Mouse (Mus musculus): ENCODE measurements around the gene C8b.

C8b gene

DNA sequence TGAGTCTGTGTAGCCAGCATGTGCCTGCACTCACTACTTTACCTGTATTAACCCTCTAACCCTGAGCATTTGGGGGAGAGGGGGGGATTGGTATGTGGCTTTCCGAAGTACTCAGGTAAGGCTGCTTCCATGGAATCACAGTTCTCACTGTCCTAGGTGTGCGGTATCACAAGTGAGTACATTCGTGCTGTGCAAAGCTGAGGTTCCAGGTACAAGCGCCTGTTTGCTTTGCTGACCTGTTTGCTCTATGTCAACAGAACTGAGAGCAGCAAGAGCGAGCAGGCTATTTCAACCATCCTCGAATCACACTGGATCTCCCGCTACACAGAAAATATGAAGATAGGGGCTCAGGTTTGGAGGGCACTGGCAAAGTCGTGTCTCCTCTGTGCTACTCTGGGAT lies at the start of gene C8b:
Gene C8b (plus strand): TSS at position 253 of the 400 bp plus-strand sequence.
- no peak for DNase-seq (ENCODE audit: extremely low read depth, low read depth)

DNA sequence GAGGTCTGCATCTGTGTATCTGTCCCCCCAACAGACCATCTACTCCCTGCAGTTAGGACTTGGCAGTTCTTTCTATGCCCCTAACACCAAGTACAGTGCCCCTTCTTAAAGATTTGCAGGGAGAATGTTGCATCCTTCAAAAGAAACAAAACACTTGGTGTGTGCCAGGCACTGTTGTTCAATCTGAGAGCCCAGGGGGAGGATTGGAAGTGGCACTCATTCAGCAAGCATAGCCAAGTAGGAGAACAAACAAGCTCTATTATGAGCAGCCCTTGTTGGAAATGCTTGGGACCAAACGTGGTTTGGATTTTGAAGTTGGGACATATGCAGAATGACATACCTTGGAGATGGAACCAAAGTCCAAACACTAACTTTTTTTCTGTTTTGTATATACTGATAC lies 49.6 kb upstream of the C8b start:
- DNase-seq (ENCODE audit: extremely low read depth, low read depth), result no peak

DNA sequence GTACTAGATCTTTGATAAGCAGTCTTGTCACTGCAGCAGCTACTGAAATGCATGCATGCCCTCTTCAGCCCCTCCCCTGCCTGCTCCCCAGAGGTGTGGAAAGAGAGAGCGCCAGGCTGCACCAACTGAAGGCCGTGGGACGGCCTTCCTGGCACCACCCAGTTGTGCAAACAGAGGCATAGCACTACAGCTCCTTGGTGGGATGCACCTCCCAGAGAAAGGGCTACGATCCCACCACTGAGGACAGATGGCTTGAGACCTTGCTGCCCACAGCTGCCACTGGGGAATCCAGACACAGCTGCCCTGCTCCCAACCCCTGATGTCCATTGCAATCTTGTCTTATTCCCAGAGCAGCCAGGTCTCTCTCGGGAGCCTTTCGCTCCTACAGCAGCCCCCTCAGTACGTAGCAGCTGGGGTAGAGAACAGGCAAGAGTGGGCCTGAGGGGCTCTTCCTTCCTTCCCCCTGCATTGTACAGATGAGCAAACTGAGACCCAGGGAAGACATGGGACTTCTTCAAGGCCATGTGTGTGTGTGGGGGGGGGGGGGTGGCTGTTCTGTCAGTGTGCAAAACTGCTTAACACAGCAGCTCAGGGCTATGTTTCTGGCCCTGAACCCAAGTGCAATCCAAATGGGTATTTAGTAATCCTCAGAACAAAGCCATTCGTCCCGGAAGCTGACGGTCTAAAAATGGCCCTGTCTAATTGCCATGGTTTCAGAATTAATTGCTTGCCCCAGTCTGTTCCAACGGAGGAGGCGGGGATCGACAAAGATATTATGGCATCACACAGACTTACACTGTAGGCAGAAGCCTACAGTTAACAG lies 46.9 kb upstream of the C8b start:
- no peak for DNase-seq (ENCODE audit: extremely low read depth, low read depth)

DNA sequence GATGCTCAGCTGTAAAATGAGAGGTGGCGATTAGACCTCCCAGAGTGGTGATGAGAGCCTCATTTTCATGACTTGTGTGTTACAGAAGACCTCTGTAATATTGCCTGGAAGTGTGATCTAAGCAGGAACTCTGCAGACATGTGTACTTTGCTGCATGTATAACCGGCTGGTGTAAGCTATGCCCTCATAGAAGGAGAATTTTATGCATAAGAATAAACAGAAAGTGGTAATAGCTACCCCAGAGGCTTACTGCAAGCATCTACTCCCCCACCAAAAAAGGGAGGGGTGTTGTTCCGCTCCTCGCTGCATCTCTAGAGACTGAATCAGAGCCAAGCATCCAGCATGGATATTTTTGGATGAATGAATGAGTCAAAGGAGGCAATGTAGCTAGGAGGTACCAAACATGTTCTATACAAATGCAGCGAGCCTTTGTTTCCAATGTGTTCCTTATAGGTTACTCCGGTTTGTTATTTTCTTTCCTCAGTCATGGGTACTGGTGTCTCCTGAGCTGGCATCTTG lies 42.5 kb upstream of the C8b start:
- no peak for DNase-seq (ENCODE audit: extremely low read depth, low read depth)

DNA sequence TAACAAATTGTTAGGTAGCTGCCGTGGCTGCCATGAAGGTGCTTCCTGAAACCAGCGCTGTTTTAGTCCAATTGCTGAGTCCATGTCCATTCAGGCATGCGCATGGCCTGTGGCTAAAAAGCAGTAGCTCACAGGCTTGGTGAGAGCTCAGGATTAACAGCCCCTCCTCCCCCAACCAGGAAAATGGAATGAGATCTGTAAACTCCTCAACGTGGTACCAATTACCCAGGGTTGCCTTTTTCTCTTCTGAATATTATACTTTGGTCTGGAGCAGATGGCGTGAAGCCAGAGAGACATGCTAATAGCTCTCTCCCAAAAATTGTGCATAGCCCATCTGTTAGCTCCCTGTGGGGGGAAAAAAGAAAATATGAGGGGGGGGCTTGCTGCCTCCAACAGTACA lies 41.9 kb upstream of the C8b start:
- no peak for DNase-seq (ENCODE audit: extremely low read depth, low read depth)

DNA sequence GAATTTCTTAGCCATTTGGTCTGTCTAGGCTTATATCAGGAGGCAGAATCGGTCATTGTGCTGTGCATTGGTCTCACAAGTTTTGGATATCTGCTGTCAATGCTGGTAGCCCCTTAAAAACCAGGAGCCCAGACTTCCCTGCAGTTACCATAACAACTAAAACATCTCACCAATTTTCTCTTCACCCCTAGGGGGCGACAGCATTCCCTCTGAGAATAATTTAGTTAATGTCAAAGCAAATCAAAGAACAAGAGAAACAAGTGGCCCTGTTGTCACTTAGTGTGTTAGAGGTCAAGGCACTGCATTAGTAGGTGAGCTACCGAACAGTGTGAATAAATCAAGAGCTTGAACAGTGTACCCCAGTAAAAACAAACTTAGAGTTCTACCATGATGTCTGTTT lies 40.4 kb upstream of the C8b start:
- no peak for DNase-seq (ENCODE audit: extremely low read depth, low read depth)

DNA sequence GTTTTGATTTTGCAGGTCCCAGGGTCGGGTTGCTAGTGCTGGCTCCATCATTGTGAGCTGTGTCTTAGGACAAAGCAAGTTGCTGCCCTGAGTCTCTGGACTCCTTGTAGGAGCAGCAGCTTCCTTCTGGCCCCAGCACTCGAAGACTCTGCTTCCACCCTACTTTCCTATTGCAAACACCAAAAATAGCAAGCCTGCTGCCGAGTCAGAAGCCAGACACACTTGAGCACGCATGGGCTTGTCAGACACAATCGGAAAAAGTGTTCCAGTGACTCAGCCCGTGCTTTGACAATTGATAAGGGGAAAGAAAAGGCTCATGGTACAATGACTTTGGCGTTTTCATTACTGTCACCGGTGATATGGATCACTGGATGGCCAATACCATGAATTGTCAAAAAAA lies 36.9 kb upstream of the C8b start:
- no peak for DNase-seq (ENCODE audit: extremely low read depth, low read depth)

DNA sequence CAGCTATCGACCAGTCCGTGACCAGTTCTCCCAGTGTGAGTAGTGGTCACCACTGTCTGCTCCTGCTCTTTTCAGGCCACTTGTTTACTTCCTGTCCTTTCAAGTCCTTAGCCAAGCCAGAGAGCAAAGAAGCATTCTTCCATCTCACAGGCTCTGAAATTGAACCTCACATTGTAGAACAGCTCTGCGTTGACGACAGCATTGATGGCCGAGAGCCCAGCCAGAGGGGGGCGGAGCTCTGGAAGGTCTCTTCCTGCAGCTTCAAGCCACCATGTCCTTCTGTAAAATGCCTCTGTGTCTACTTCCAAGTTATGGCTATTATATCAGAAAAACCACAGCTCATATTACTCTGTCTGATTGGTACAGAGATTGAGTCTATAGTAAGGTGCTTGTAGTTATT lies 19.6 kb upstream of the C8b start:
- no peak for DNase-seq (ENCODE audit: extremely low read depth, low read depth)

DNA sequence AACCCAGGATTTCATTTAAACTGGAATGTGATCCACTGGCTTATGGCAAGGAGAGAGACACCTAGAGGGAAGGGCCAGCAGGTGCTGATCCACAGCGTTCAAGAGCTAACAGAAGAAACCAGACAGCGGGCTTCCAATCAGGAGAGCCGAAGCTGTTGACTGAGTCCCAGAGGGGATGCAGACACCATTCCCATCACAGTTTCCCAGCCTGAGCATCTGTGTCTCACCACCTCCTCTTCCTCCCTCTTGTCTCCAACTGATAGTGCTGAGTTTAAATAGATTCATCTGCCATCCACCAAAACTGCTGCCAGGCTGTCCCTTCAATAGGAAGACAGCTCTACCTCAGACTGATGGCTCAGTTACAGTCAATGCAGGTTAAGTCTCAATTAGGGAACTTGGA lies 12.0 kb upstream of the C8b start:
- no peak for DNase-seq (ENCODE audit: extremely low read depth, low read depth)

DNA sequence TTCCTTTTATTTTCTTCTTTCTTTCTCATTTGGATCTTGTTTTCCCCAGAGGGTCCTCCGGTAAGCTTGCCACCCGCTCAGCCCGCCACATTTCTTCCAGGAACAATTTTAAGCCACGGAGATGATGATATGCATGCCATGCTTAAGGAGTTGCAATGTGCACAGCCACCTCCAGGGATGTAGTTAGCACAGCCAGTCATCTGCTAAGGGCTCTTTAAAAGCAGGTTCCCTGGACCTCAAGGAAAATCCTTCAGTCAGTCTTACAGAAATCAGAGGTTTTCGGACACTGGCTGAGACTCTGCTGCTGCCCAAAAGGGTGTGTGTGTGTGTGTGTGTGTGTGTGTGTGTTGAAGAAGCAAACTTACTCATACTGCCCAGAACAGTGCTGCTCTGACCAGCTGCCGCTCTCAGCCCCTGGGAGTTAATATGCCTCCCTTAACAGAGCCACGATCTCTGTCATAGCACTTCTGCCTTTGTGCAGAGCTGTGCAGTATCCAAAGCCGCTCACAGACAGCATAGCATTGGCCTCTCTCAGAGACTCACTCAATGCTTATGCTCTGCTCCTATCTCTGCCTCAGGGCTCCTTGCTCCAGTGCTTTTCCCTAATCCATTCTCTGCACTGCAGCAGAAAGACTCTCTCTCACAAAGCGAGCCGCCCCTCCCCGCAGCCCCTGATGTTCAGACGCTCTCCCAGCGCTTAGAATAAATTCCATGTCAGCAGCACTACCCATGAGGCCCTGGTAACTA lies 5.1 kb upstream of the C8b start:
- DNase-seq (ENCODE audit: extremely low read depth, low read depth), result no peak

DNA sequence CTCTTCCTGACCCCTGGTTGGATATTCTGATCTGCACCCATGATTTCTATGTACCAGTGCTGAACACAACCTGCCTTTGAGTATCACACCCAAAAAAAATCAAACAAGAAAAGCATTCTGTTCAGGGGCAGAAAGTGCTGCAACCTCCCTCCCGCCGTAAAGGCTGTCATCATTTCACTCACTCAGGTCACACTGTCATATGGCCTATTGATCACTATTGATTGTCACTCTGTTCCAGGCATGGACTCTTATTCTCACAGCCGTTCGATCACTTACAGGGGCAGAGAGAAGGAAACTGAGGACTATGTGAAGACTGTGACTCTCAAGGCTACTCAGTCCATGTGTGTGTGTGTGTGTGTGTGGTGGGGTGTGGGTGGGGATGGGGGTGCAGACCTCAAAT lies 2.1 kb downstream of the C8b start:
- DNase-seq (ENCODE audit: extremely low read depth, low read depth), result no peak

DNA sequence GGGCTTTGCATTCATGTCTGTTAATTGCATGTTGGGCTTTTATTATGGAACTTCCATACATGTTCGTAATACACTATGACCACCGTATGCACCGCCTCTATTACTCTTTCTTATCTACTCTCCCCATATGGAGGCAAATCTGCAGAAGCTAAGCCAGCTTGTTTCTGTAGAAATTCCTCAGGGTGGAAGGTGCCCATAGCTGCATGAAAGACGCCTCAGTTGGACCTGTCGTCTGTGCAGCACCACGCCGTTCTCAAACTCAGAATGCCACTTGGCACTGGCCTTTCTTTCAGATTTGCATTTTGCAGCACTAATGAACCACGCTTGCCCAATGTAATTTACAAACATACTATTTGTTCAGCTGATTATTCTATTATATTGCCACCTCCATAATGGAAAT lies 3.5 kb downstream of the C8b start:
- no peak for DNase-seq (ENCODE audit: extremely low read depth, low read depth)

DNA sequence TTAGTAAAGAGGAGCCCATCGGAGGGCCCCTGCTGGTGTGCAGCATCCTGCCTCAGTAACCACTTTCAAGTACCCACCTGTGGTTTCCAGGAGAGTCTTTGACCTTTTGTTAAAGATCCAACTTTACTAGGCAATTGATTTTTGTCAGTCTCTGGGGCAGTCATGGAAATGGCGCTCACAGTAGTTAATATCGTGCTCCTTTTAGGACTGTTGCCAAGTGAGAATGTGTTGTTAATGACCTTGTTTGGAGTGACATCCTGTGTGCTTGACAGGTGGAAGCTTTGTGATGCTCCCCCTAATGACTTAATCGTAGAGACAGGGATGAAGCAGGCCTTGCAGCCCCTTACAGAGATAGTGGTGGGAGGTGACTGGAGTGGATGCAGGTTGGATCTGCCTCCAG lies 4.2 kb downstream of the C8b start:
- DNase-seq (ENCODE audit: extremely low read depth, low read depth), result no peak

DNA sequence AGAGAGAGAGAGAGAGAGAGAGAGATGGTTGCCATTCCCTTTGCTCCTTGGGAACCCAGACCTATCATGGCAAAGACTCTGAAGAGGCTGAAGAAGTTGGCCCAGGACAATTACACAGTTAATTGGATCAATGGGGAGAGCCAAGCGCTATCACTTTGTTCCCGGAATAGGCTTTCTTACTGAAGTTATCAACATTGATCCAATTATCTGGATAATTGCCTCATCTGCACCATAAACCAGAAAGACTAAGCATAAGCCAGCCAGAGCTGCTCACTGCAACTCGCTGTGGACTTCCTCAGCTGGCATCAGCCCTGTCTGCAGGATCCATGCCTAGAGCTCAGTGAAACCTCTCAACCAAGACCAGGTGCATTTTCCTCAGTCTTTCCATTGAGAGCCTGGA lies 9.5 kb downstream of the C8b start:
- DNase-seq (ENCODE audit: extremely low read depth, low read depth), result no peak

DNA sequence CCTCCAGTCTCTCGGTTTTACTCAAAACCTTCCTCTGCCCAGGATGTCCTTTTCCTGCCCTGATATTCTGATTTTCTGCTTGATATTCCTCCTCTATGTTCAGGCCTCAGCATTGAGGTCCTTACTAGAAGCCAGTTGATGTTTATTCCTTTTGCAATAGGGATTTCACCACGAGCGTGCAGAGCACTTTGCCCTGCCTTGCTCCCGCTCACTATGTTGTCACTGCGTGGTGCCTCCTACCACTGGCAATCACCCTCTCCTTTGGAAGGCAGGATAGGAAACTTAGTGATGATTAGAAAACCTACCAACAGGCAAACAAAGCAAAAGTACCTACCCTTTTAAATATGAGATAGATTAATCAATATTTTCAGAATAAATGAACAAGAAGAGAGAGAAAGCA lies 13.3 kb downstream of the C8b start:
- DNase-seq (ENCODE audit: extremely low read depth, low read depth), result no peak

DNA sequence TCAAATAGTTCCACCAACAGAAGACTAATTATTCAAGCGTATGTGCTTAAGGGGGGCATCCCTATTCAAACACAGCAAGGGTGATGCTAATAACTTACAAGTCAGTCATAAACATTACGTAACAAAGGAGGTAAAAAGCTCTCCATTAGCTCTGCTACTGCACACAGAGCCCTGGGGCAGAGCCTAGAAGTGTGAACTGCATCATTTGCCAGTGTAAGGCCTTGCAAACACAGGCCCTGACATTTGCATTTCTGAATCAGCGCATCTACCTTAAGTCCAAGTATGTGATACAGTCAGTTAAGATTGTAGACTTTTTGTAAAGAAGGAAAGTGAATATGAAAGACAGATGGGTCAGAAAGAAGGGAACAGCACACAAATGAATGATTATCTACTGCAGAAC lies 15.3 kb downstream of the C8b start:
- no peak for DNase-seq (ENCODE audit: extremely low read depth, low read depth)

DNA sequence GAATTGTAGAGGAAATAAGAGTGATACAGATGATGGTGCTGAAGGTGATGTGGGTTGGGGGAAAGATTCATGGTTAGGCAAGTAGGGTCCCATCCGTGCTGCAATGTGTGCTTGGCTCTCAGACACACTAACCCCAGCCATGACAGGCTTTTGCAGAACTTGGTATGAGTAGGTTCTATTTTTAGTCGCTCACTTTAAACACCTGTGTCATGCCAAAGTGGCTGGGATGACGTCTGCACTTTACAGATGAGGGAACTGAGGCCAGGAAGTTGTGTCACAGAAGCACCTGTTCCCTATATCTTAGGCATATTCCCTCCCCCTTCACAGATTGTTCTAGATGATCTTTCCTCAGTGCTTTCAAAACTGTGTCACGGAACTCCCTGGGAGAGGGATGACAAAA lies 16.2 kb downstream of the C8b start:
- no peak for DNase-seq (ENCODE audit: extremely low read depth, low read depth)

DNA sequence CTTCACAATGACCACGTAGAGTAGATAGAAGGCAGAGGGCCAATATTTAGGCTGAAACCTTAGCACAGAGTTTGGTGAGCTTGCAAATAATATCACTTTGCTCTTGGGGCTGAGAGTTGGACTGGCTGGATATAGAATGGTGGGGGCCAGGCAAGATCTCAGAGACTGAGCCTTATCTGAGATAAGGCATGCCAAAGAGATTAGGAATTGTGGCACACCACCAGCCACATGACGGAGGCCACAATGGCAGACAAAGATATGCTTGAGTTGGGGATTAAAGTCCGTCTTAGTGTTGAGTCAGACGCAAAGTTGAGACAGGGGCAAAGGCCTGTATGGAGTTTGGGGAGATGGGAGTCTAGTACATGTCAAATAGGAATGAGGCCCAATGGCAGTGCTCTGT lies 26.0 kb downstream of the C8b start:
- no peak for DNase-seq (ENCODE audit: extremely low read depth, low read depth)

DNA sequence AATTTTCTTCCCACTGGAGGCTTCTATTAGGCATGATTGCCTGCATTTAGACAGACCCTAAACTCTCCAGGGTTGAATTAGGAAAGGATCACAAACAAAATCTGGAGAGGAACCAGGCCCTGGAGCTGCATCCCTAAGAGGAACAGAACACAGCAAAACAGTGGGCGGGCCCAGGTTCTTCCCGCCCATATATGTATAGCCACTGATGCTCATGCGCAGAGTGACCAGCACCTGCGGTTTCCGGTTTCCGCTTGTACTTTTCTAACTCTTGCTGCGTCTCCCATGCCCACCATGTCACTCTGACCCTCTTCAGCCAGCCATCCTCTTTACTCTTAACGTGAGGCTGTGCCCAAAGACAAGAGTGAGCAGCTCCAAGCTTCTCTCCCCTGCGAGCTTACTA lies 32.8 kb downstream of the C8b start:
- DNase-seq (ENCODE audit: extremely low read depth, low read depth), result no peak

DNA sequence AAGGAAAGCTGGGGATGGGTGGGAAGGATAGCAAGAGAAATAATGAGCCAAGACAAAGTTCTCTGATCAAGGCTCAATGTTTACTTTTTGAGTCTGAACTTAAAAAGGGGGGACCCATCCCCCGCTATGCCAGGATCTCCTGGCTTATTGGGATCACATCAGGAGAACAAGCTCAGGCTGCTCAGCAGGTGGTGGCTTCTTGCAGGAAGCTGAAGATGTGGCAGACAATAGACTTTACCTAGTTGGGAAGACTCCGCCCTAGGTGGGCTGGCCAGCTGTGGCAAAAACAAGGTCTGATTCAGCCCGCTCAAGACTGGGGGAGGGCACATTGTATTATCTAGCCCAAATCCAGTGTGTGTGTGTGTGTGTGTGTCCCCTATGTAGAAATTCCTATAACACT lies 35.5 kb downstream of the C8b start:
- DNase-seq (ENCODE audit: extremely low read depth, low read depth), result no peak

DNA sequence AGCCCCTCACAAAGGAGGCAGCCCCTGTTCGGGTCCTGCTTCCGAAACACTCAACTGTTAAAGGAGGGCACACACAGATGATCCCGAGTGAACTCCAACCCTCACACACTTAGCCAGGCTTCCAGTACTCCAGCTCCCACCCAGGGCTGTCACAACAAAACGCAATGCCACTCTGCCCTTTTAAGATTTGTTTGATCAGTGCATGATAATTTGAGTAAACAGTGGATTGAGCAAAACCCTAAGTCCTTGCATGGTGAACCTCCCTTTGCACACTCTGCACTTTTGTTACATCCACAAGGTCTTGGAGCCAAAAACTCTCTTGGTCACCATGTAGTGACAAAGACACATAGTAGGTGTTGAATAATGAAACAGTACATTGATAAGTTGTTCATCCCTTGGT lies 38.0 kb downstream of the C8b start:
- no peak for DNase-seq (ENCODE audit: extremely low read depth, low read depth)

DNA sequence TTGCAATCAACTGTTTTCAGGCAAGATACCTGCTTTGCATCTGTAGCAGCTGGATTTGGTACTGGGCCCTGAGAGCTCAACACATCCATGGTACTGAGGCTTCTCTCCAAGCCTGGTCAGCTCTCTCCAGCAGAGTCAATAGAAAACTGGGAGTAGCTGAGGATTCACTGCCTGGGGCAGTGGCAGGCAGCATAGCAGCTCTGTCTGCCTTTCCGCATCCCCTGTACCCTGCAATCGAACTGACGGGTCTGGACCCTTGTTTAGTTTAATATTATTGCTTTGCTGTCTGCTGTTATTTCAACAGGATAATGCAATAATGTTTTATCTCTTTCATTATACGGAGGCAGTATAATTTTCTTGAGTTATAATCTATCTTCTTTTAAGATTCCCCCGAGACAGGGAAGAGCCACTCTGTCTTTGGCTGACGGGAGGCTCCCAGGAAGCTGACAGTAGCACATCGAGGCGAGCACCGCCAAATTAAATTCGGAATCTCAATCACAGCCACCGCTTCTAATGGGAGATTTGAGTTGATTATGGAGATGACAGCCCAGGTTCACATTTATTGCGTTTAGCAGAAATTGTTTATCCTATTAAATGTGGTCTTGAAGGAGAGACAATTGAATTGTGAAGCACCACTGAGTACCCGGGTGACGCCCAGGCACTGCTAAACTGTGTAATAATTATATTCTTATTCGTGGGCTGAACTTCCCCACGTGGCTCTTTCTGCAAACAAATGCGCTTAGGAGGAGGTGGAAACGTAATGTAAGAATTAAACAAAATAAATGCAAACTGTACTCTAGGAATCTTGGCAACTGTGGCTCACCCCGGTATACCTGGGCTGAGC lies 39.5 kb downstream of the C8b start:
- DNase-seq (ENCODE audit: extremely low read depth, low read depth), result no peak

Measured in MEL-GATA-1-ER (cell line).